Mouse (Mus musculus) hindbrain, embryonic 12.5 days (tissue): ENCODE measurements around the gene Rarg. TPM values are rescaled to one million over a fixed set of nuclear protein-coding genes. Genes with fewer than 3 reads are reported as not detected.

Experiments
- ATAC-seq: fragments of 200-750 bp; cut with Nextera tagmentation; 2 replicates; pipeline ENCODE4 v1.8.0; 2017; ENCODE audit warnings: moderate TSS enrichment; ENCODE audit not compliant: low FRiP score
- H3K27ac ChIP-seq: fragments of 300-500 bp; sonication (generic); 2 replicates; pipeline ENCODE4 v1.5.1; 2016; ENCODE audit warnings: mild to moderate bottlenecking
- H3K27me3 ChIP-seq: fragments of 300-500 bp; sonication (generic); 2 replicates; pipeline ENCODE4 v1.6.1; 2016; ENCODE audit warnings: mild to moderate bottlenecking
- H3K36me3 ChIP-seq: fragments of 300-500 bp; sonication (generic); 2 replicates; pipeline ENCODE4 v1.6.1; 2016; ENCODE audit warnings: mild to moderate bottlenecking
- H3K4me1 ChIP-seq: fragments of 300-500 bp; sonication (generic); 2 replicates; pipeline ENCODE4 v1.6.1; 2016
- H3K4me2 ChIP-seq: fragments of 300-500 bp; sonication (generic); replicated peaks from 2 replicates; pipeline ENCODE4 v1.6.1; 2016; ENCODE audit warnings: mild to moderate bottlenecking
- H3K4me3 ChIP-seq: fragments of 300-500 bp; sonication (generic); 2 replicates; pipeline ENCODE4 v1.5.1; 2016; ENCODE audit warnings: mild to moderate bottlenecking
- H3K9ac ChIP-seq: fragments of 300-500 bp; sonication (generic); 2 replicates; pipeline ENCODE4 v1.6.1; 2016; ENCODE audit warnings: mild to moderate bottlenecking, moderate library complexity
- H3K9me3 ChIP-seq: fragments of 300-500 bp; sonication (generic); replicated peaks from 2 replicates; pipeline ENCODE4 v1.6.1; 2016; ENCODE audit warnings: mild to moderate bottlenecking
- WGBS: fragments of 180-500 bp; shearing (Covaris S2); methylation state at CpG from one replicate; pipeline ENCODE4 v1.1.7; 2016; 5-methylcytosine and 5-hydroxymethylcytosine counted together
- polyA plus RNA-seq: library from polyadenylated mRNA; unstranded; fragments of >200 nt; fragmentation: Nextera tagmentation; extraction: Ambion mirVana; gene quantifications from 2 replicates; pipeline ENCODE4 v1.2.1, GENCODE M21; 2016

Rarg gene
- polyA plus RNA-seq, 1 experiment from 2014 or later, result 42.2 TPM

GRCm38 (mm10) chr15:102243229-102244190 lies 13.8 kb downstream of the Rarg start:
- Histone ChIP-seq H3K4me3 (0 out of 2 replicates have a peak overlapping the region, but pooled peaks have one; percentile 1), H3K27ac (no peak overlapping the region), H3K9ac (peak overlapping the region; percentile 1), H3K36me3 (no peaks in the 10 kb centered on the region), H3K4me1 (peaks cover 41% of the 10 kb centered on the region), H3K4me2 (peak overlapping the region; percentile 27), H3K27me3 (peaks cover 83% of the 10 kb centered on the region), H3K9me3 (no peaks in the 10 kb centered on the region)
- ATAC-seq, result no peak
- WGBS, result 11% methylated on average over 22 of the region's 22 CpGs

GRCm38 (mm10) chr15:102242404-102243228 lies 14.7 kb downstream of the Rarg start:
- 34% methylated on average over 12 of the region's 12 CpGs for WGBS
- peaks cover 77% of the 10 kb centered on the region for H3K27me3 ChIP-seq
- H3K4me1 ChIP-seq, result peaks cover 35% of the 10 kb centered on the region
- no peaks in the 10 kb centered on the region for H3K36me3 ChIP-seq
- no peak overlapping the region for H3K4me3 ChIP-seq
- H3K4me2 ChIP-seq, result no peak overlapping the region
- H3K9ac ChIP-seq, result no peak overlapping the region
- ATAC-seq, result no peak
- no peak overlapping the region for H3K27ac ChIP-seq
- H3K9me3 ChIP-seq, result no peaks in the 10 kb centered on the region

- no peak overlapping the region for H3K9ac ChIP-seq
- H3K4me1 ChIP-seq, result peaks cover 21% of the 10 kb centered on the region
- peaks cover 57% of the 10 kb centered on the region for H3K27me3 ChIP-seq
- H3K36me3 ChIP-seq, result no peaks in the 10 kb centered on the region
- no peaks in the 10 kb centered on the region for H3K9me3 ChIP-seq
- WGBS, result 78% methylated on average over 4 of the region's 4 CpGs
- ATAC-seq, result no peak
- no peak overlapping the region for H3K27ac ChIP-seq
- H3K4me2 ChIP-seq, result no peak overlapping the region
- H3K4me3 ChIP-seq, result no peak overlapping the region
Measured at GRCm38 (mm10) chr15:102240607-102241006, 16.7 kb downstream of the Rarg start.

GRCm38 (mm10) chr15:102239851-102240250 lies 17.5 kb downstream of the Rarg start:
- H3K27ac ChIP-seq, result no peak overlapping the region
- H3K4me1 ChIP-seq, result peaks cover 21% of the 10 kb centered on the region
- H3K9ac ChIP-seq, result no peak overlapping the region
- no peaks in the 10 kb centered on the region for H3K36me3 ChIP-seq
- WGBS, result 77% methylated on average over 11 of the region's 11 CpGs
- no peak overlapping the region for H3K4me2 ChIP-seq
- H3K4me3 ChIP-seq, result no peak overlapping the region
- no peaks in the 10 kb centered on the region for H3K9me3 ChIP-seq
- peaks cover 50% of the 10 kb centered on the region for H3K27me3 ChIP-seq
- no peak for ATAC-seq

GRCm38 (mm10) chr15:102239260-102239590 lies 18.1 kb downstream of the Rarg start:
- Histone ChIP-seq H3K4me1 (peaks cover 19% of the 10 kb centered on the region), H3K9ac (no peak overlapping the region), H3K36me3 (no peaks in the 10 kb centered on the region), H3K4me2 (no peak overlapping the region), H3K9me3 (no peaks in the 10 kb centered on the region), H3K4me3 (no peak overlapping the region), H3K27ac (no peak overlapping the region), H3K27me3 (peaks cover 44% of the 10 kb centered on the region)
- WGBS, result 8% methylated on average over 9 of the region's 9 CpGs
- ATAC-seq, result peak; percentile 77

- H3K4me2 ChIP-seq, result no peak overlapping the region
- no peaks in the 10 kb centered on the region for H3K36me3 ChIP-seq
- H3K4me1 ChIP-seq, result peaks cover 18% of the 10 kb centered on the region
- 94% methylated on average over 14 of the region's 14 CpGs for WGBS
- no peak overlapping the region for H3K27ac ChIP-seq
- H3K9me3 ChIP-seq, result no peaks in the 10 kb centered on the region
- H3K4me3 ChIP-seq, result no peak overlapping the region
- H3K9ac ChIP-seq, result no peak overlapping the region
- H3K27me3 ChIP-seq, result peaks cover 39% of the 10 kb centered on the region
- ATAC-seq, result peak; percentile 4; the same call in 1 of the 2 replicates
Measured at GRCm38 (mm10) chr15:102238543-102239259, 18.6 kb downstream of the Rarg start.

GRCm38 (mm10) chr15:102235371-102236027 lies 21.8 kb downstream of the Rarg start:
- 0 out of 2 replicates have a peak, but pooled peaks have one; percentile 19 for ATAC-seq
- peaks cover 11% of the 10 kb centered on the region for H3K4me1 ChIP-seq
- H3K9ac ChIP-seq, result peak overlapping the region; percentile 35; the same call in 1 of the 2 replicates
- no peak overlapping the region for H3K4me3 ChIP-seq
- H3K36me3 ChIP-seq, result no peaks in the 10 kb centered on the region
- H3K27ac ChIP-seq, result no peak overlapping the region
- H3K27me3 ChIP-seq, result peaks cover 12% of the 10 kb centered on the region; the same call in 1 of the 2 replicates
- H3K9me3 ChIP-seq, result no peaks in the 10 kb centered on the region
- 36% methylated on average over 20 of the region's 21 CpGs for WGBS
- H3K4me2 ChIP-seq, result peak overlapping the region; percentile 15; the same call in 1 of the 2 replicates

GRCm38 (mm10) chr15:102233896-102234295 lies 23.4 kb downstream of the Rarg start:
- H3K4me1 ChIP-seq, result peaks cover 11% of the 10 kb centered on the region
- no peak overlapping the region for H3K4me3 ChIP-seq
- WGBS, result 23% methylated on average over 2 of the region's 2 CpGs
- H3K27ac ChIP-seq, result no peak overlapping the region
- no peak overlapping the region for H3K4me2 ChIP-seq
- H3K9me3 ChIP-seq, result no peaks in the 10 kb centered on the region
- no peak for ATAC-seq
- H3K27me3 ChIP-seq, result 0 out of 2 replicates have a peak, but pooled peaks cover 5% of the 10 kb centered on the region
- no peaks in the 10 kb centered on the region for H3K36me3 ChIP-seq
- H3K9ac ChIP-seq, result no peak overlapping the region

- H3K9ac ChIP-seq, result no peak overlapping the region
- no peaks in the 10 kb centered on the region for H3K9me3 ChIP-seq
- H3K27ac ChIP-seq, result no peak overlapping the region
- H3K27me3 ChIP-seq, result 0 out of 2 replicates have a peak, but pooled peaks cover 5% of the 10 kb centered on the region
- no peak for ATAC-seq
- H3K4me3 ChIP-seq, result no peak overlapping the region
- H3K4me2 ChIP-seq, result no peak overlapping the region
- peaks cover 11% of the 10 kb centered on the region for H3K4me1 ChIP-seq
- no peaks in the 10 kb centered on the region for H3K36me3 ChIP-seq
- 84% methylated on average over 7 of the region's 7 CpGs for WGBS
Measured at GRCm38 (mm10) chr15:102232764-102233163, 24.6 kb downstream of the Rarg start.

GRCm38 (mm10) chr15:102231748-102232147 lies 25.6 kb downstream of the Rarg start, which contains the start of gene Itgb7:
Gene Itgb7, minus strand, starts transcription at chr15:102231944.
- no peak within 1 kb of the TSS for H3K9ac ChIP-seq

More at GRCm38 (mm10) chr15:102231748-102232147, 25.6 kb downstream of the Rarg start, which contains the start of gene Itgb7:
- WGBS, result 38% methylated on average over 6 of the region's 6 CpGs
- ATAC-seq, result no peak
- no peak within 1 kb of the TSS for H3K4me2 ChIP-seq
- no peaks in the 10 kb centered on the region for H3K36me3 ChIP-seq
- H3K27me3 ChIP-seq, result 0 out of 2 replicates have a peak, but pooled peaks cover 5% of the 10 kb centered on the region
- H3K9me3 ChIP-seq, result no peaks in the 10 kb centered on the region
- H3K27ac ChIP-seq, result no peak within 1 kb of the TSS
- no peak within 1 kb of the TSS for H3K4me3 ChIP-seq
- H3K4me1 ChIP-seq, result peaks cover 11% of the 10 kb centered on the region
